Mouse (Mus musculus) left cerebral cortex, adult 11 months (tissue): Measurements from ENCODE around the gene Hpn.
A peak's percentile ranks its signal among the peaks of the same experiment; 100 is the strongest.

ENCODE experiments used
- DNase-seq: peaks from one replicate; pipeline ENCODE4 v3.0.0; 2022; ENCODE audit warnings: low spot score

Gene Hpn

GRCm38 (mm10) chr7:31110861-31111385, 4.2 kb downstream of the Hpn start:
- no peak for DNase-seq

- no peak for DNase-seq
These were observed 5.3 kb downstream of the Hpn start for GRCm38 (mm10) chr7:31109796-31110195.

- no peak for DNase-seq
These were observed 6.0 kb downstream of the Hpn start for GRCm38 (mm10) chr7:31109091-31109490.

- no peak for DNase-seq
These were observed 7.3 kb downstream of the Hpn start for GRCm38 (mm10) chr7:31107781-31108180.

GRCm38 (mm10) chr7:31106166-31106565, 8.9 kb downstream of the Hpn start:
- no peak for DNase-seq

GRCm38 (mm10) chr7:31105061-31105768, 9.9 kb downstream of the Hpn start:
- DNase-seq: no peak

GRCm38 (mm10) chr7:31100786-31101185, 14.3 kb downstream of the Hpn start:
- no peak for DNase-seq

GRCm38 (mm10) chr7:31099612-31099982, 15.5 kb downstream of the Hpn start:
- DNase-seq: no peak

- DNase-seq: no peak
These were observed 16.1 kb downstream of the Hpn start for GRCm38 (mm10) chr7:31098697-31099611.

GRCm38 (mm10) chr7:31097583-31098248, 17.4 kb downstream of the Hpn start:
- DNase-seq: peak; percentile 77

GRCm38 (mm10) chr7:31096892-31097564, 18.1 kb downstream of the Hpn start:
- DNase-seq: no peak

- no peak for DNase-seq
These were observed 20.2 kb downstream of the Hpn start for GRCm38 (mm10) chr7:31094774-31095501.

GRCm38 (mm10) chr7:31089721-31090120, 25.4 kb downstream of the Hpn start:
- DNase-seq: no peak

GRCm38 (mm10) chr7:31088206-31088605, 26.9 kb downstream of the Hpn start:
- no peak for DNase-seq

GRCm38 (mm10) chr7:31087262-31087661, 27.8 kb downstream of the Hpn start:
- DNase-seq: no peak

GRCm38 (mm10) chr7:31086175-31086755, 28.8 kb downstream of the Hpn start:
- DNase-seq: no peak

GRCm38 (mm10) chr7:31085171-31085570, 29.9 kb downstream of the Hpn start:
- no peak for DNase-seq

- DNase-seq: no peak
These were observed 30.9 kb downstream of the Hpn start for GRCm38 (mm10) chr7:31084140-31084539.

GRCm38 (mm10) chr7:31082831-31083588, 32.1 kb downstream of the Hpn start:
- DNase-seq: no peak

GRCm38 (mm10) chr7:31082106-31082505, 33.0 kb downstream of the Hpn start:
- DNase-seq: no peak
